Mouse (Mus musculus) frontal cortex, adult (tissue): ENCODE measurements at regions not wholly inside any gene's neighbourhood (a gene's known extent, or its start where the extent isn't known, plus 50 kb on each side); places are given as distances from the start of the nearest gene placed in this dataset.

Experiments
- ATAC-seq: cut with Nextera tagmentation; 2 replicates; pipeline ENCODE4 v1.9.2; 2017; ENCODE audit warnings: mild to moderate bottlenecking, moderate library complexity, mixed read lengths; ENCODE audit not compliant: low TSS enrichment

DNA sequence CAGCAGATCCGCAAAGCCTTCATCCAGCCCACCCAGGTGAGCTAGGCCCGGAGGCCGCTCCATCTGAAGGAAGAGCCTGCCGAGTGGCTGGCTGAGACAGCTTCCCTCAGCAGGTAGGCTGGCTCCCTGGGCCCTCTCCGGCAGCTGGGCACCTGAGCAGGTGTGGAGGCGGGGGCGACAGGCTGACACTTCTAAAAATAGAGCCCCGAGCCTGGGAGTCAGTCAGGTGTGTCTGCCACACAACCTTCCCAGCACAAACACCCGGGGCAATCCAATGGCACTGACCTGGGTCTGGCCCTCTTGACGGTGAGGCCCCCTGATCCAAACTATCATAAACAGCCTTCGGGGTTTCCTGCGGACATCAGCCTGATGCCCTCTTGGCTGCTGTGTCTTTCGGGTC is 58.5 kb downstream of the Zfp36l2 start:
- ATAC-seq, result no peak

DNA sequence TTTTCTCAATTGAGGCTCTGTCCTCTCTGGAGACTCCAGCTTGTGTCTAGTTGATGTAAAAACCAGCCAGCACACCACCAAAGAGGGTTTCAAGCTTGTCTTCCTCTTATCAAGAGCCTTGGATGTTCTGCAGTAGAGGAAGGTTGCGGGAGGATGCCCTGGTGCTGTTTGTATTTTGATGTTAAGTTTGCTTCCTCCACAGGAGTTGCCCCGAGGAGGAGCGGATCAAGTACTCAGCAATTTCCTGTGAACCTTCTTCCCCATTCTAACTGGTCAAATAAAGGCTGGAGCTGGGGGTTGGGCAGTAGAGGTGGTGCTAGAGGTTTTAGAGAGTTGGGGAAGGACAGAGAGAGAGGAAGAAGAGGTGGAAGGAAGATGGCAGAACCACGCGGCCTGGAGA is 59.5 kb downstream of the Zfp36l2 start:
- no peak for ATAC-seq

DNA sequence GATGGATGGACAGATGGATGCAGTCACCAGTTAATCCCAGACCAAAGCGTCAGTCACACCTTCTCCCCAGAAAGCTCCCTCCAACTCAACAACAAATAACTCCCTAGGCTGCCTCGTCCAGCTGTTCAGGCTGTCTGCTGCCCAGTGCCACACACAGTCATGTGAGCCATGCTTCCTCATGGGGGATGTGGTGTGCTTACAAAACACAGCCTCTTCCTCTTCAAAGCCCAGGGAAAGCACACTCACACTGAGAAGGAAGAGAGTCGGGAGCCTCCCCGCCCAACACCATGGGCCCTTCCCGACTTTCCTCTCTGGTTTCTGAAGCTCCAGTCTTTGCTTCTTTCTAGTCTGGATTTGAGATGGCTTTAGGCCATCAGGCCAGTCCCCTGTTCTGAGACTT is 61.6 kb downstream of the Zfp36l2 start:
- ATAC-seq, result no peak

DNA sequence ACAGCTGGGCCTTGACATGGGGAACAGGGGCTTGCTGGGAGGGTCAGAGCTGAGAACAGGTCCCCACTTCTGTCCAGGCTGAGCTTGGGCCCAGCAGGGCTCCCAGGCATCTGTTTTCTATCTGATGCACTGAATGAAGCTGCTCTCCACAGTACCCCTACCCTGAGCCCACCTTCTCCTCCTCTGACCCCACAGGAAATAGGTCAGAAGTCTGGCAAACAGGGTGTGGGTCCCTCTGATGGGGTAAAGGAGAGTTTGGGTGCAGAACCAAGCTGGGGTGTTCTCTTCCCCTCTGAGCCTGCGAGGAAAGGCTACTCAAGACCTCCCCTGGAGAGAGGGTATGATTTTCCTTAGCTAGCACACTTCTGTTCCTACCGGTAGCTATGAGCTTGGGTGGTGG is 64.6 kb downstream of the Zfp36l2 start:
- no peak for ATAC-seq

DNA sequence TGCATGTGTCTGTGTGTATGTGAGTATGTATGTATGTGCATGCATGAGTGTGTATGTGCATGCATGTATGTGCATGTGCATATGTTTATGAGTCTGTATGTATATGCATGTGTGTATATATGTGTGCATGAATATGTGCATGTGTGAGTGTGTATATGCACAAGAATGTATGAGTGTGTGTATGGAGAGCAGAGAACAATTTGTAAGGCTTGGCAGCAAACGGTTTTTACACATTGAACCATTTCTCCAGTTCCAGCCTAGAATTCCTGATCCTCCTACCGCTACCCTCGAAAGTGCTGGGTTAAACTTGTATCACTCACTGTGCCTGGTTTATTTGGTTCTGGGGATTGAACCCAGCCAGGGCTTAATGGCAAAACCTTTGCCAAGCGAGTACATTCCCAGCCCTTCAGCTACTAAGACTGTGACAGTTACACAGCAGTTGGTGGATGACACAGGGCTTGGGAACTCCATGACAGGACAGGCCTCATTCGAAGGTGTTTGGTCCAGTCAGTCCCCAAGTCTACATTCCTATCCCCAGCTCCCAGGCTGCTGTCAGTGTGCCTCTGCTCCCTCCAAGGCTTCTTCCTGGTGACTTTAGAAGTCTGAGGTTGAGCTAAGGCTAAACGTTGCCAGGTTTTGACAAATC is 65.1 kb downstream of the Zfp36l2 start:
- ATAC-seq, result no peak

DNA sequence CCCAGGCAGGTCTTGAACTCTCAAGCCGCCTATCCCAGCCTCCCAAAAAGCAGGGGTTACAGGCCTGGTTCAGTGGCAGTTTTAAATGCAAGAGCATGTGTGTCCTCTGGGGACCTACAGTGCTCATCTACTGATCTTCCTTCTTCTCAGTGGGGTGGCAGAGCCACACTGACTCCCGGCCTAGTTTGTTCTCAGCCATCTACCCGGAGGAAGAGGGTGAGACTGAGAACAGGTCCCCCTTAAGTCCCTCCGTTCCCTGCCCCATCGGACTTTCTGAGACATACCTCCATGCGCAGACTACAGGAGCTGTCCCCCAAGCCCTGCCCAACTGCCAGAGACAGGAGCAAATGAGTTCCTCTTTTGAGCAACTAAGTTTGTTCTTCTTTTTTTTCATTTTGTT is 66.5 kb downstream of the Zfp36l2 start:
- no peak for ATAC-seq

DNA sequence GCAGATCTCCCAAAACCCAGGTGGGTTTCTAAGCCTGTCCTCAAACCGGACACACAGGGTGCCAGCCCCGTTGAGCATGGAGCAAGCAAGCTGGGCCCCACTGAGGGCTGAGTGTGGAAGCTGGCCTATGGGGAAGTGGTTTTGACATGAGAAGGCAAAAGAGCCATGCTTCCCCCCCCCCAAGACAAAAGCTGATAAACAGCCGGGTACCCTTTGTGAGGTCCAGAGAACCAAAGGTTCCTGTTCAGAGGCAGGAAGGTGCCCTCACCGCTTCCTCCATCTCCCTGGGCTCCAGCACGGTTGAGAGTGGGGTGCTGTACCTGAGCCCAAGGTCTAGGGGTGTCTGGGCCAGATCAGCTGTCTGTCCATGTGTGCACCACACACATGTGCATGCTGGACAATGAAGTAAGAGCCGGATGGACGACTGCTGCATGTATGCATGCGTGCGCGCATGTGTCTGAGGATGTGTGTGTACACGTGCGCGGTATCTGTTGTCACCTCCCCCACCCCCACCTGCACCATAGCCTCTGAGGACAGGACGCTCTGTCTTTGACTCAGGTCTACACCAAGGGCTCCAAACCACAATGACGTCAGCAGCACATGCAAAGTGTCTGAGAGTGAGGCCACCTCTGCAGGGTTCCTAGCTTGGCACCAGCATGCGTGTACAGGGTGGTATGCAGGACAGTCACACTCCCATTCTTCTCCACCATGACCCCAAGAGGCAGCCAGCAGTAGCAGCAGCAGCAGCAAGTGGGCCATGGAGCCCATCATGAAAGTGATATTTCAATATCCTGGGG is 68.3 kb downstream of the Zfp36l2 start:
- ATAC-seq, result no peak

DNA sequence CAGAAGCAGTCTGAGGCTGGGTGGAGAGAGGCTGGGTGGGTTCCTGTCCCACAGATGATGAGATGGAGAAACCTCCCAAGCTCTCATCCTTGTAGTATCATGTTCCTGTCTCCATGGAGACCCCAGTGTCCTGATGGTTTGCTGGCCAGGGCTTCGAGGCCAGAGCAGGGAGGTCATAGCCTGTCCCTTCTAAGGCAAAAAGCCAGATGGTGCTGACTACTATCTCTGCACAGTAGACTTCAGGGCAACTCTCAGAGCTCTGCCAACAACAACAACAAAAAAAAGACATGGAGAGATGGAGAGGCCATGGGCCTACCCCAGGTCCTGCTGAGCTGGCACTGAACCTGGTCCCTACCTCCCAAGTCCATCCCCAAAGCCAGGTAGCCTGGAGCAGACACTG is 69.0 kb downstream of the Zfp36l2 start:
- no peak for ATAC-seq

DNA sequence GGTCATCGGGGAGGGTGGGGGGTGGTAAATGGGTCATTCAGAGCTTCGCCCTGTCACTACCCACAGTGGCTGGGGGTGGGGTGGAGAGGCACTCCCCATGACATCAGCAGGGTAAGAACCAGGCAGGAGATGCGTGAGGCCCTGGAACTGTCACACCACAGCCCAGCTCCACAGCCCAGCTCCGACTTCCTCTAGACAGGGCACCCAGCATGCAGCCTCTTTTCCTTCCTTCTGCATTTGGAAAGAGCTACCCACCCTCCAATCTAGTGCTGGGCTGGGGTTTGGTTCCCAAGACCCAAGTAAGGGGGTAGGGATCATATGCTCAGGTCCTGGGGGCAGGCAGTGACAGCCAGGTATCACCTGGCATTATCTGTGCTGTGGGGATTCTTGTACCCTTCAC is 69.5 kb downstream of the Zfp36l2 start:
- peak; percentile 22; the same call in 1 of the 2 replicates for ATAC-seq

DNA sequence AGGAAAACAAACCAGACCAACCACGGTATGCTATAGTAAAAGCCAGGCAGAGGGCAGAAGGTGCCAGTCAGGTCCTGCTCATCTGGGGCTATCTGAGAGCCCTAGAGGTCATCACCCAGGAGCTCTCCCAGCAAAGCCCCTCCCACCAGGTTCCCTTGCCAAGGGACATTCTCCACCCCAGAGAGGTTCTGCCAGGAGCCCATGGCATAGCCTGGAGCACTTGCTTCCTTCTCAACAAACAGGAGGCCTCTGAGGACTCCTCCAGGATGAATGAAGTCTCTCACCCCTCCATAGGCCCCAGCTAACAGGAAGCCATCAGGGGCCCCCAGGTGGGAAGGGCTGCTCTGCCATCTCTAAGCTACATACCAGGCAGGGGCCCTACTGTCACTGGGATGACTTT is 70.0 kb downstream of the Zfp36l2 start:
- no peak for ATAC-seq

DNA sequence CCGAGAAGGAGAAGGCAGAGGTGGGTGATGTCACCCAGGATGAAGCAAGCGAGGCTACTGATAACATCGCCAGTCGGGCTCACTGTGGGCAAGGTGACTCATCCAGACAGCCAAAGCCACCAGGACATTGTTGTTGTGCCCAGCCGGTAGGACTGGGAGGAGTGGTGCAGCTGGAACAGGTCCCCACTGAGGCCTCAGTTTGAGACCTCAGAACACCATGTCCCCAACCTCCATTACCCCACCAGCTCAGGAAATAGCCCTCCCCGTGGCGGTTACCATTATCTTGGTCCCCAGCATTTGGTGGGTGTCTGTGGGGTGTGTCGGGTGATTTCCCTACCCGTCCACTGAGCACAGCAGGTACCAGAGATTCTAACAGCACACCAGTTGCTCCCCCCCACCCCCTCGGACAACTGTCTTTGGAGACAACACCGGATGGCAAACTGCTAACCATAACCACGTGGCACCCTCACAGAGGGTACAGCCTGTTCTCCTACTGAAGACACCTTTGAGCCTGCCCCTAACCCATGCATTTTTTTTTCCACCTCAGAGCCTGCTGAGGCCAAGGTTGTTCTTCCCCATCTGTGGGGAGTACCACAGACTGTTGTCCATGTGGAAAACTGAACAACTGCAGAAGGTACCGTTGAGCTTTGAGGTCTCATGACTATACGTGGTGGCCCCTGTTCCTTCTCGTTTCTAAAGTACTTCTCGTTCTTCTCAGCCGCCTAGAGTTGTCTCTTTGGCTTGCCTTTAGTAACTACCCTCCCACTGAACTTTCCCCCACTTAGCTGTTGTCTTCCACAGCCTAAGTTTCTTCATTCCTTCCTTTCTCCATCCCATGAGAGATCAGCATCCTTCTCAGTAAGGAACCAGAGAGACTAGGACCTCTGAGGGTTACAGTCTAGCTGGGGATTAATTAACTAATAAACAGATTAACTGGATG is 71.1 kb downstream of the Zfp36l2 start:
- no peak for ATAC-seq

DNA sequence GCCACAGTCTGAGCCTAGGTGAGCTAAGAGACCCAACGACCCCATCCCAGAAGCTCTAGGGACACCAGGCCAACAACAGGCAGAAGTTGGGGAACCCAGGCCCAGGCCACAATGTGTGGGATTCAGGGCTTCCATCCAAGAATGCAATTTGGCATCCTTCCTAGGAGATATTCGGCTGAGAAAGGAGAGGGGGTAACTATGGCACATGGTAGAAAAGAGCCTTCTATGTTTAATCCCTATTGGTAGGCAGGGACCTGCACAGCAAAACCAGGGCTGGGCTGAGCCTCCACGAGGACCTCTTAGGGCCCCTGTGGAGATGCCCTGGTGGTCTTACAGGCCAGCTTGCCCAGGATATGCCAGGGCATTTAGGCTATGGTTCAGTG is 71.8 kb downstream of the Zfp36l2 start:
- no peak for ATAC-seq

DNA sequence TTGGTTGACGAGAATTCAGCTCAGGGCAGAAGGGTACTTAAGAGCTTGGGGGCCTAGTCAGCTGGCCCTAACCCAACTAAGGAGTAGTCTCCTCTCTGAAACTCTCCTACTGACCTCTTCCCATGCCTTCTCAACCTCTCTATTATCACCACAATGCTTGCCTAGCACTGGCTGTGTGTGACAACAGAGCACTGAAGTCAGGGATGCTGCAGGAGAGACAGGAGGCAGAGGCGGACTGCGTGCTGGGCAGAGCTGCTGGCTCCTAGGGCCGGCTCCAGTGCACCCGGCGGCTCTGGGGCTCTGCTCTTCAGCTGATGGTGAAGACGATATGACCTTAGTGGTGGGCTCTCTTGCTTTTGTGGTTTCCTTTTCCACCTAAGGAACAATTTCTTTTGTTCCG is 72.6 kb downstream of the Zfp36l2 start:
- no peak for ATAC-seq

DNA sequence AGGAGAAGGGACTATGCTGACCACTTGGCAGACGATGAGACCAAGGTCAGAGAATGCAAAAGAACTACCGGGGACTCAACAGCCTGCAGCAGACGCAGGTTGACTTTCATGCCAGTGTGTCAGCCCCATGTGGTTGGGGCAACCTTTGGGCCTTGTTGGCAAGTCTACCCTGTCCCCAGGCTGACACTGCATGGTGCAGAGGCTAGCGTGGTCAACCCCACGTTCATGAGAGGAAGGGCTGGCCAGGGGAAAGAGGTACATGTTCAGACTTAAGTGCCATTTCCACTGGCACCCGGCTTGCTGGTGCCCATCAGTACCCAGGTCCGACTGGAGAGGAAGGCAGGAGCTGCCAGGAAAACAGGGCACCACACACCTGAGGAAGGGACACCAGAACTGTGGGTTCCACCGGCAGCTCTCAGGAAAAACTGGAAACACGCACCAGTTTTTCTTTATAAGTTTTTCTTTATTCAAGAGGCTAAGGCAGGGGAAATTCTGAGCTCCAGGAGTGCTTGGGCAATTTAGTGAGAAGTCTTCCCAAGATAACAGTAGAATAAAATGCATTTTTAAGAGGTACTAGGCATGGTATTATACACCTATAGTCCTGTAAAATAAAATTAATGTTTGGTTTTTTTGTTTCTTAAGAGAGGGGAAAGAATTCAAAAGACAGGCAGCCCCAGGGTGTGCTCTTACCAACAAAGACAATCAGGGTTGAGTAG is 73.3 kb downstream of the Zfp36l2 start:
- no peak for ATAC-seq

DNA sequence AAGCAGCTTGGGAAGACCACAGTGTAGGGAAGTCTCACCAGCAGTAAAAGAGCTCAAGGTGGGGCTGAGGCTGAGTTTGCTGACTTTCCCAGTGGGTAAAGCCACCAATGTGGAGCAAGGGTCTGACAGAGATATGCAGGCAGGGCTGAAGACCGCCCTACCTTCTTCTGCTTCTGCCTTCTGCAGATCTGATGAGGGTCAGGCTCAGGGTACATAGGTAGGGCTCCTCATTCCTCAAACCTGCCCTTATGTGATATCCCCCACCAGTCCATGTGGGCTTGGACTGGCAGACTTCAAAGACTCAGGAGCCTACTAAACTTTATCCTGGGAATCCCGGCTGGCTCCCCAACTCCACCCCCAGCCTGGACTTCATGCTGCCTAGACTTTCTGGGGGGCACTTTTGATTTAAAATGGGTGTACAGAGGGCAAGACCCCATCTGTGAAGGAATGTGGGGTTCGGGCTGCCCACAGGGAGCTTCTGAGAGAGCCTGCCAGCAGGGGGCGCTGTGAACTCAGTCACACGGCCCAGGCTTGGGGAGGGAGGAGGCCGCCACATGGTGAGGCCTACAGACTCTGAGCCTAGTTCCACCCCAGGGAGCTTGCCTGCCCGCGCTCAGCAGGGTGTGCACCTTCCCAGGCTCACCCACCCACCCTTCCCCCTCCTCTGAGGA is 74.0 kb downstream of the Zfp36l2 start:
- peak; percentile 50 for ATAC-seq

DNA sequence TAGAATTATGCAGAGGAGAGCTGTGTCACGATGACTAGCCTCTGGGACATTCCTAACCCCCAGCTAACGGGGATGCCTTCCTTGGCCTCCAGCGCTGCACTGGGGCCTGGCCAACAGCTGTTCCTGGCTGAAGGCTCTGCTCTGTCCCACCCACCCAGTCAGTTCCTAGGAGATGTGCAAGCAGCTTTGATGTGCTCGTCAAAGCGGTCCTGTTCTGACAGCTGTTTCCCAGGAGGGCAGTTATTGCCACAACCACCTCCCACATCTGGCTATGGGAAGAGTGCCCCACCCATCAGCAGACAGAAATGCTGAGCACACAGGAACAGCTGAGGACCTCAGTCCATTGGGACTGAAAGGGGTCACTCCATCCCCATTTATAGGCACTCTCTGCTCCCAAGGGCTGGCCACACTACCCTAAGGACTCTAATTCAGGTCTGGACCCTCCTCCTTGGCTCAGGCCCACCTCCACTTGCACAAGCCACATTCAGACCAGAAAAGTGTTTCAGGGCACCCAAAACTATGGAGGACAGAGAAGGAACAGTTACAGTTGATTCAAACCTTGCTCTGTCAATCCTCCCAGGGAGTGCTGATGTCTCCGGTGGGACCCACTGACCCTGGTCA is 75.2 kb downstream of the Zfp36l2 start:
- ATAC-seq, result 0 out of 2 replicates have a peak, but pooled peaks have one; percentile 15

DNA sequence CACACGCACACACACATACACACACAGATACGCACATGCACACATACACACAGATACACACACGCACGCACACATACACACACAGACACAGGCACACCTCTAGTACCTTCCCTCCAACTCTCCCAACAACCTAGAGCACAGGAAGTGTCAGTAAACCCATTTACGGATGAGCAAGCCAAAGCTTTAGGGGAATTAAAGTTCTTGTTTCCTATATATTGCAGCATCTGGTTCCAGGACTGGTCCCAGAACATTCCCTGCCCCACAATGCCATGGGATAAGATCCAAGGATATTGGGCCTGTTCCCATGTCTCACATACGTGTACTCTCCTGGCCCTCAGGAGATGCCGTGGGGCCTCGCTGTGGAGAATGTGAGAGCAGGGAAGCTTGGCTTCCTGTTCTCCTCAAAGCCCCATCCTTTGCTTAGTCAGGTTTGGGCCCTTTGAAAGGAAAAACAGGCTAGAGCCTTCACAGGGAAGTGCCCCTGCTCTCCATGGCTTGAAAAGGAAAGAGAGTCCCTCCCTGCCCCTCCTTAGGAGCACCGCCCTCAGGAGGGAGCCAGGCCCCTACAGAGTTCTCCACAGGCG is 75.9 kb downstream of the Zfp36l2 start:
- no peak for ATAC-seq

DNA sequence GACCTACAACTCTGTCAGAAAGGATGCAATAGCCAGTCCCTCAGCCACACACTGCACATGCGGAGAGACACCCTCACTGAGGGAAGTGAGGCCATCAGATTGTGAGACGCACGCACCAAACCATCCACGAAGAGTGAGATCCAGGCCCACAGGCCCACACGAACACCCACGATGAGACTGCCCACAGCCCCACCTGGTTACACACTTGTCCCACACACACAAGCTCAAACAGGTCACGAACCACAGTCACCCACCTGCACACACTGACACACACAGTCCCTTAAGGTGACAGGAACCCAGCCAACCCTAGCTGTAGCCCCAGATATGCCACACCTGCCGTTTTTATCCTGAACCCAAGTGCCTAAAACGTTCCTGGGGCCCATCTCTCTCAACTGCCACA is 76.8 kb downstream of the Zfp36l2 start:
- ATAC-seq, result no peak

DNA sequence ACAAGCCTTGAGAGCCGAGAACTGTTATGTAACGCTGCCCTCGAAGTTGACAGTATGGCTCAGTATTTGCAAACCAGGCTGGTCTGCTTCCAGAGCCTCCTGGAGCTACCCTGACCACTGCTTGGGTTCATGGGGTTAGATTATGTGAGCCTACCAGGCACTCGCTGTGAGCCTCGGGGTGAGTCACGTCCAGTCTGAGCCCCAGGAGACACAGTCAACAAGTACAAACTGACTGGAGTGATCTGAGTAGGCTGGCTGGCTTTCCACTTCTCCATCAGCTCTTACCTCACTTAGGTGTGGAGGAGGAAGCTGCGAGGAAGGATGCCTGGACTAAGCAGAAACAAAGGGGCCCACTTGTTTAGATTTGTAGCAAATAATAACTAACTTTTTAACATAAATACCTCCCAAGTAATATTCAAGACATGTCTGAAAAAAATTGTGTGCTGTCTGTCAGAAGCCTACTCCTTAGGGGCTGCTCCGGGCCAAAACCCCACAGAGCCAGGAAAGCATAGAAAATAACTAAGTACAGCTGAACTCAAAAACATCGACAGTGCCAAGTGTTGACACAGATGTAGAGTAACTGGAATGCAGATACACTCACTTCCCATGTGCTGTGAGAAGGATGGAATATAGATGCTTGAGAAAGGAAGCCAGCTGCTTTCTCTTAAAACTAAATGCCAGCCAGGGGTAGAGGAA is 77.6 kb downstream of the Zfp36l2 start:
- ATAC-seq, result no peak
